Mouse (Mus musculus) heart, postnatal 4 days (tissue): ENCODE data around the gene Fuca2. TPM values are rescaled to one million over a fixed set of nuclear protein-coding genes. Genes with fewer than 3 reads are reported as not detected.

Experiments
- DNase-seq: peaks from one replicate; pipeline ENCODE4 v3.0.0; 2021
- total RNA-seq, 2 experiments: library from RNA; stranded (reverse); gene quantifications; 2 replicates each; pipeline ENCODE4 v1.2.3; 2021

Gene Fuca2
- total RNA-seq, 2 experiments from 2014 or later, result 261 to 315 TPM

GRCm38 (mm10) chr10:13534751-13535150 lies 35.4 kb downstream of the Fuca2 start:
- peak; percentile 43 for DNase-seq

- no peak for DNase-seq
Measured at GRCm38 (mm10) chr10:13536706-13537105, 37.4 kb downstream of the Fuca2 start.

GRCm38 (mm10) chr10:13539769-13540333 lies 40.5 kb downstream of the Fuca2 start:
- DNase-seq, result no peak

- no peak for DNase-seq
Measured at GRCm38 (mm10) chr10:13541721-13542120, 42.4 kb downstream of the Fuca2 start.

- DNase-seq, result peak; percentile 94
Measured at GRCm38 (mm10) chr10:13552646-13553497, 53.5 kb downstream of the Fuca2 start, which contains the start of the genes Adat2 and Pex3. TSS of gene Adat2 (plus strand) at chr10:13552894. TSS of gene Pex3 (minus strand) at chr10:13553142.

GRCm38 (mm10) chr10:13553498-13553985 lies 54.2 kb downstream of the Fuca2 start:
- DNase-seq, result no peak

- no peak for DNase-seq
Measured at GRCm38 (mm10) chr10:13554316-13554715, 55.0 kb downstream of the Fuca2 start.

GRCm38 (mm10) chr10:13560014-13560674 lies 60.8 kb downstream of the Fuca2 start:
- DNase-seq, result no peak

GRCm38 (mm10) chr10:13564364-13565079 lies 65.2 kb downstream of the Fuca2 start:
- DNase-seq, result peak; percentile 77

- DNase-seq, result no peak
Measured at GRCm38 (mm10) chr10:13565080-13565448, 65.7 kb downstream of the Fuca2 start.

GRCm38 (mm10) chr10:13566393-13566792 lies 67.1 kb downstream of the Fuca2 start:
- no peak for DNase-seq

Other genes starting within 250 kb of the Fuca2 start
- 10 to 100 TPM; 78.3 to 79.5 TPM for gene Phactr2, start 25.1 kb upstream of the Fuca2 start, total RNA-seq
- 1 to 10 TPM; 4.3 to 5.0 TPM for gene Adat2, start 53.4 kb downstream of the Fuca2 start, total RNA-seq
- gene Pex3, start 53.6 kb downstream of the Fuca2 start, total RNA-seq, result 10 to 100 TPM; 25.1 to 27.7 TPM